Mouse (Mus musculus) CH12.LX (cell line): ENCODE data around the gene Baat.

Experiments
- BHLHE40 ChIP-seq: IDR thresholded peaks from 2 replicates; pipeline ENCODE4 v1.6.1; 2011; ENCODE audit warnings: mild to moderate bottlenecking, low read depth, low read length, improper control_type of control experiment
- E2F4 ChIP-seq: IDR thresholded peaks from 2 replicates; pipeline ENCODE4 v1.6.1; 2011; ENCODE audit warnings: low read depth, low read length, improper control_type of control experiment; ENCODE audit not compliant: insufficient replicate concordance
- ELF1 ChIP-seq: IDR thresholded peaks from 2 replicates; pipeline ENCODE4 v1.6.1; 2014; ENCODE audit warnings: low read depth, mild to moderate bottlenecking, inconsistent platforms, low read length, improper control_type of control experiment

- no peak for TF ChIP-seq E2F4
- TF ChIP-seq ELF1: no peak
- no peak for TF ChIP-seq BHLHE40
Measured at GRCm38 (mm10) chr4:49549383-49549782, 43.0 kb upstream of the Baat start, which contains the start of gene Aldob.
